Mouse (Mus musculus) C2C12 (cell line): ENCODE results near the gene Rtn2. TPM values are rescaled to one million over a fixed set of nuclear protein-coding genes. Genes with fewer than 3 reads are reported as not detected.

Experiments used
- H3K27me3 ChIP-seq: one replicate; pipeline ENCODE4 v1.6.1; 2011; ENCODE audit not compliant: control insufficient read depth, insufficient read depth, insufficient read length
- H3K36me3 ChIP-seq: one replicate; pipeline ENCODE4 v1.6.1; 2011; ENCODE audit not compliant: control insufficient read depth, insufficient read depth
- H3K4me3 ChIP-seq: one replicate; pipeline ENCODE4 v1.5.1; 2011; ENCODE audit warnings: mild to moderate bottlenecking, control low read depth; ENCODE audit not compliant: poor library complexity, insufficient read depth, severe bottlenecking
- H3K79me2 ChIP-seq: one replicate; pipeline ENCODE4 v1.6.1; 2011; ENCODE audit not compliant: control insufficient read depth, insufficient read depth
- H3K79me3 ChIP-seq: one replicate; pipeline ENCODE4 v1.6.1; 2011; ENCODE audit warnings: low read depth, control low read depth
- H3ac ChIP-seq: one replicate; pipeline ENCODE3; 2011; ENCODE audit warnings: low read depth; ENCODE audit not compliant: control insufficient read depth, insufficient read length
- CEBPB ChIP-seq: IDR thresholded peaks from one replicate; pipeline ENCODE4 v1.6.1; 2011; ENCODE audit warnings: low read depth, mild to moderate bottlenecking, control low read depth, moderate library complexity
- CTCF ChIP-seq: IDR thresholded peaks from one replicate; pipeline ENCODE4 v1.5.1; 2011; ENCODE audit not compliant: control insufficient read depth, insufficient read depth, insufficient read length
- FOSL1 ChIP-seq: IDR thresholded peaks from one replicate; pipeline ENCODE4 v1.8.0; 2011; ENCODE audit warnings: mild to moderate bottlenecking, low read length; ENCODE audit not compliant: poor library complexity, insufficient read depth, severe bottlenecking
- MAX ChIP-seq: IDR thresholded peaks from one replicate; pipeline ENCODE4 v1.6.1; 2011; ENCODE audit warnings: mild to moderate bottlenecking, control low read depth
- MYOD1 ChIP-seq: IDR thresholded peaks from one replicate; pipeline ENCODE4 v1.6.1; 2011; ENCODE audit warnings: low read depth; ENCODE audit not compliant: control insufficient read depth, insufficient read length
- MYOG ChIP-seq: IDR thresholded peaks from one replicate; pipeline ENCODE4 v1.6.1; 2011; ENCODE audit not compliant: control insufficient read depth, insufficient read length; ENCODE audit errors: extremely low read depth
- USF1 ChIP-seq: IDR thresholded peaks from one replicate; pipeline ENCODE4 v1.6.1; 2011; ENCODE audit warnings: low read depth, mild to moderate bottlenecking, control low read depth, moderate library complexity
- long read RNA-seq, 2 experiments: library from polyadenylated mRNA; unstranded; transcript quantifications; one replicate each; pipeline ENCODE4 v2.0.0; 2019 to 2020
- polyA plus RNA-seq: library from polyadenylated mRNA; unstranded; fragments of >200 nt; fragmentation: generic; extraction: Trizol; gene quantifications from one replicate; pipeline ENCODE4 v1.2.1, GENCODE M21; 2012; ENCODE audit warnings: missing spikeins

Gene Rtn2
- 107 TPM for polyA plus RNA-seq
- long read RNA-seq, experiment 1, transcript Rtn2-202 (7 exons, 1,076 nt): major isoform, 55 of 73 reads
- long read RNA-seq, experiment 1, partial matches to known transcripts: 17 of 73 reads
- long read RNA-seq, experiment 1, other reads (novel, unspliced or antisense): 1 of 73 reads
- long read RNA-seq, experiment 2, transcript Rtn2-202 (7 exons, 1,076 nt): major isoform, 5 of 6 reads
- long read RNA-seq, experiment 2, partial matches to known transcripts: 0 of 6 reads
- long read RNA-seq, experiment 2, other reads (novel, unspliced or antisense): 1 of 6 reads

DNA sequence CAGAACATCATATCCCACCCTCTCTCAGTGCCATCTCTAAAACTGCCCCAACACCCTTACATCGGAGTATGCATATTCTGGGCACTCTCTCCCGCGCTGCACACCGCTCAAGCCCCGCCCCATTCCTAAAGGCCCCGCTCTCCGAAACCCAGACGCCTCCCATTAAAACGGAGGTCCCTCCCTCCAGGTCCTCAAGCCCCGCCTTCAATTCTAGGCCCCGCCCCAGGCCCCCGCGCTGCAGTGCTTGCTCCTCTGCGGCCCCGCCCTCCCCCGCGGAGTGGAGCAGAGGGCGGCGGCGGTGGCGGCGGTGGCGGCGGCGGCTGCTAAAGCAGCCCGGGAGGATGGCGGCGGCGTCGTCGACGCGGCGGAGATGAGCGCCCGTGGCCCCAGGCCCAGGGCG, at the start of gene Rtn2:
Rtn2 (plus strand) TSS at position 240 of the 400 bp plus-strand sequence.
- Histone ChIP-seq H3K79me3 (no peaks in the 10 kb centered on the region), H3K36me3 (no peaks in the 10 kb centered on the region), H3K27me3 (peaks cover 21% of the 10 kb centered on the region), H3K79me2 (no peaks in the 10 kb centered on the region), H3K4me3 (peak within 1 kb of the TSS; percentile 21), H3ac (peak within 1 kb of the TSS; percentile 44)
- no peak for TF ChIP-seq CTCF

DNA sequence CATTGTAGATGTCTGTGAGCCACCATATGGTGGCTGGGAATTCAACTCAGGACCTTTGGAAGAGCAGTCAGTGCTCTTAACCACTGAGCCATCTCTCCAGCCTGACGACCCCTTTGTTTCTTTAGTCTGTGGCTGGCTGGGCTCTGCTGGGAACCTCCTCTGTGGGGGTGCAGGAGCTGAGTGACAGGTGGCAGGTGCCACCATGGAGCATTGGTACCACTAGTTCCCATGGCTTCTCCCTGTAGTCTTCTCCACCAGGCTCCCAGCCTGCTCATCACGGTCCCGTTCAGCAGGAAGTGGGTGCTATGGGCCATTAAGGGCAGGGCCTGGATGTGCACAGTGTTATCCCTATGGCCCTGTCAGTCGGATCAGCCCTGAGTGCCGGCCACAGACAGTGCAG, 47.8 kb upstream of the Rtn2 start:
- TF ChIP-seq MYOD1 (peak; percentile 85), USF1 (no peak)
- Histone ChIP-seq H3K4me3 (no peak overlapping the region), H3ac (no peak overlapping the region)

DNA sequence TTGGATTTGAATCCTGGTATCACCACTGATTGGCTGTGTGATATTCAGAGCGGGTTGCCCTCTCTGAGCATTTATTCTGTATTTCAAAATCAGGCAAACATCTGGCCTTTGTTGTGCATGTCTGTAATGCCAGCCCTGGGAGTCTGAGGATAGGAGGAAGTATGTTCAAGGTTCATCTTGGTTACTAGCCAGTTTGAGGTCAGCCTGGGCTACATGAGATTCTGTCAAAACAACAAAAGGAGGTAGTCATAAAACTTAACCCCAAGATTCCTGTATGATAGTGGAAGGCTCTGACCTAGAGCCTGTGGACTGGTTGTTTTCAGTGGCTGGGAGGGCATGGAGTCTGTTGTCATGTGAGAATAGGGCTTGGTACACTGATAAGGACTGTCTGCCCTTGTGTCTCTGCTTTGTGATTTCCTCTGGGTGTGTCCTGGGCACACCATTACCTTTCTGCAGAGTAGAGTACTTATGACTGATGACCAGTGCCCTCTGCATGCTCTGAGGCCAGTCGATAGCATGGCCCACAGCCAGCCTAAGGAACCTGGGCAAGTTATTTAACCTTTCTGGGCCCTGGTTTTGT, 47.2 kb upstream of the Rtn2 start:
- Histone ChIP-seq H3K79me3 (peaks cover 42% of the 10 kb centered on the region), H3K27me3 (no peaks in the 10 kb centered on the region)
- no peak for TF ChIP-seq MYOD1
- TF ChIP-seq MAX: no peak
- TF ChIP-seq MYOG: no peak
- no peak for TF ChIP-seq CTCF
- no peak for TF ChIP-seq CEBPB
- no peak for TF ChIP-seq USF1
- TF ChIP-seq FOSL1: no peak

More for the DNA sequence above, 47.8 kb upstream of the Rtn2 start:
- H3K36me3 ChIP-seq: no peaks in the 10 kb centered on the region
- H3K79me2 ChIP-seq: peaks cover 86% of the 10 kb centered on the region
- H3K27me3 ChIP-seq: no peaks in the 10 kb centered on the region
- H3K79me3 ChIP-seq: peaks cover 45% of the 10 kb centered on the region

DNA sequence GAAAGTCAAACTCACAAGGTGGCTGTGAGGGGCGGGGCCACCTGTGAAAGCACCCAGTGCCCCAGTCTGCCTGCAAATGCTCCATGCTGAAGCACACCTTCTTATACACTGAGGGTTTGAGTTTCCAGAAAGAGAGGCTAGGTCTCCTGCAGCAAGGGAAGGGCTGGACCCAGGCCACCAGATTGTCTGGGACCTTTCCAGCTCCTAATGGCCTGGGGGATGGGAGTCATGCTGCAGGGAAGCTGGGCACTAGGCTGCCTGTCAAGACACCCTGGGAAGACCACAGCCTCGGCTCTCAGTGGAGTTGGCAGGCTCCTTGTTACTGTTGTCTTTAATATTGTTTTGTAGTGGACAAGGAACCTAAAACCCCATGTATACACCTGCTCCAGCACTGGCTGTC, 46.0 kb upstream of the Rtn2 start:
- Histone ChIP-seq H3ac (no peak overlapping the region), H3K79me3 (peaks cover 39% of the 10 kb centered on the region), H3K36me3 (no peaks in the 10 kb centered on the region), H3K79me2 (peaks cover 86% of the 10 kb centered on the region), H3K27me3 (no peaks in the 10 kb centered on the region), H3K4me3 (no peak overlapping the region)
- TF ChIP-seq MYOG: no peak

More for the DNA sequence above, 47.2 kb upstream of the Rtn2 start:
- H3K4me3 ChIP-seq: no peak overlapping the region
- no peak overlapping the region for H3ac ChIP-seq
- H3K79me2 ChIP-seq: peaks cover 86% of the 10 kb centered on the region
- H3K36me3 ChIP-seq: no peaks in the 10 kb centered on the region

DNA sequence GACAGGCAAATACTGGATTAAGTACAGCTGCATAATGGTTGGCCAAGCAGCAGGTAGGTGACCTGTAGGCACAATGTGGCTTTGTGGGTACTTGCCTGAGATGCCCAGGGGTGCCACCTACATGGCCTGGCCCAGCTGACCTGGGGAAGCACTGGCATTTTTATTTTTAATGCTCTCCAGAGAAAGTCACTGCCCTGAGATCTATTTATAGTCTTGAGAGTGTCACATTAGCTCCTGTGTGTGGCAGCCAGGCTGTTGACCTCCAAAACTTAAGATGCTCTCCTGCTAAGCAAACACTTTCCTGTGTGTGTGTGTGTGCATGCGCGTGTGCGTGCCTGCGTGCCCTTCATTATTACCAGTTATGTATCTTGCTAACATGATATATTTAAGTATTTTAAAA, 44.1 kb upstream of the Rtn2 start:
- Histone ChIP-seq H3K4me3 (no peak overlapping the region), H3K79me3 (peaks cover 26% of the 10 kb centered on the region), H3K79me2 (peaks cover 77% of the 10 kb centered on the region), H3K27me3 (no peaks in the 10 kb centered on the region), H3K36me3 (no peaks in the 10 kb centered on the region), H3ac (no peak overlapping the region)
- TF ChIP-seq CEBPB (no peak), MAX (no peak), MYOD1 (no peak), FOSL1 (no peak), CTCF (no peak), MYOG (no peak), USF1 (no peak)

DNA sequence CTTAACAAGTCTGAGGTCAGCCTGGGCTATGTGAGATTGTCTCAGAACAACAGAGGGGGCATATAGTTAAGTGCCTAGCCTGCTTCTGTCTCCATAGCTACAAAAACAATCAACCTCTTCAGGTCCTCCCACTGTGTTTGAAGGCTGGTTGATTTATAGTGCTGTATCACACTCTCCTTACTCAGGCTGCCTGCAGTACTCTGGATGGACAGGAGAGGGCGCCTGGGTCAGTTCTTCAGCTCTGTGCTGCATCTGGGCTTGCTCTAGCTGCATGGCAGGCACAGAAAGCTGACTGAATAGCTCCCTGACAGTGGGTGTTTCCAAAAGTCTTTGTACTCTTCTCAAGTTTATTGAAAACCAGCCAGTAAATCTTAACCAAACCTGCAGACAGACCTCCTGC, 43.0 kb upstream of the Rtn2 start:
- Histone ChIP-seq H3K79me2 (peaks cover 72% of the 10 kb centered on the region), H3ac (no peak overlapping the region), H3K79me3 (peaks cover 22% of the 10 kb centered on the region), H3K27me3 (no peaks in the 10 kb centered on the region), H3K36me3 (no peaks in the 10 kb centered on the region), H3K4me3 (no peak overlapping the region)
- TF ChIP-seq MYOD1: no peak
- peak; percentile 55 for TF ChIP-seq CTCF
